Mouse (Mus musculus) fibroblast of lung, adult 2 months (primary cell): Measurements from ENCODE around the gene Dzip1l.
A peak's percentile ranks its signal among the peaks of the same experiment; 100 is the strongest.

Source experiments
- DNase-seq: peaks from one replicate; pipeline ENCODE4 v3.0.0-alpha.2; 2011; ENCODE audit warnings: low read depth

Dzip1l gene

DNA sequence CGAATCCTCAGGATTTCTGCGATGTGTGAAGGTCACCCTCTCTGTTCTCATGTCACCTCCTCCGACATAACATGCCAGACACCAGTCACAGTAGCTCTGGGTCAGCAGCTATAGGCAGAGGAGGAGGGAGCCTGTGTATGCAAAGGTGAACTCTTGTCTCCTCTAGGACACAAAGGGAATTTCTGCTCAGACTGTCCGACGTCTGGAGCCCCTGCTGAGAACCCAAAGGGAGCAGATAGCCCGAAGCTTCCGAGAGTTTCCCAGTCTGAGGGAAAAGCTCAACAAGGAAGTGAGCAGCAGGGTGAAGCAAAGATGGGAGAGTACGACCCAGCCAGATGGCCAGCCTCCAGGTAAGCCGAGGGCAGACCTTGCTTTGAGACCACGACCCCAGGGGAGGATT is 31.5 kb downstream of the Dzip1l start:
- no peak for DNase-seq

DNA sequence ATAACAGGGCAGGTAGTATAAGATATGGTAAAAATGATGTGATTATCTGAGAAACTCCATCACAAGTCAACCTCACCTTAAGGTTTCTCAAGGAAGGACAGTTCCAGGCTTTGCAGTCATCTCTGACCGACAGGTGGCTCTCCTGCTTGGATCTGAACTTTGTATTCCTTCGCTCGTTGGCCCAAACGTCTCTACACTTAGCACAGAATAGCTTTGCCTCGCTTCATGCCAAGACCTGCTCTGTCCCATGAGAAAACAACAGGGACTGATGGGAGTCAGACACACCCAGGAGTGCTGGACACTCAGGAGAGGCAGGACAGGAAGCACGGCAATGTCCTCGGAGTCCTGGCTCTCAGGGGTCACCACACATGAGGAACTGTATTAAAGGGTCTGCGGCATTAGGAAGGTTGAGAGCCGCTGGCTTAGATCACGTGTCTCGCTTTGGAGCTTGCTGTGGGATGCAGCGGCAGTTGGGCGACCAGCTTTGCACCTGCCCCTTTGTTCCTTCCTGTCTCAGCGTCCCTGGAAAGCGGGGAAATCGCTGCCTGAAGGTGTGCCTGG is 32.4 kb downstream of the Dzip1l start:
- no peak for DNase-seq

DNA sequence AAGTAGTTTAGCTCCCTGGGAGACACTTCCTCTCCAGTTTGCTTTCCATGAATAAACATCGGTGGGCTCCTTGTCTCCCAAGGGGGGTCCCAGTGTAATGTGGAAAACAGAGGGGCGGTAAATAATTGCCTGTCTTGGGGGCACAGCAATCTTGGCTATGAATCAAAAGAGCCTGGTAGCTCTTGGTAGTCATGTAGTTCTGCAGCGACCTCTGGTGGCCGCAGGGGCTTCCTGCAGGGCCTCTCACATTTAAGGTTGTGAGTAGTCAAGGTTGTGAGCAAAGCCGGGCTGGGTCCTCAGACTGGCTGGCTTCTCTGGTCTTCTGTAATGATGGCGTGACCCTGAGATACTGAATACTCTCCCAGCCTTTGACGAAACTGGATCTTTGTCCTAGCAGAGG is 33.1 kb downstream of the Dzip1l start:
- DNase-seq = peak; percentile 50

DNA sequence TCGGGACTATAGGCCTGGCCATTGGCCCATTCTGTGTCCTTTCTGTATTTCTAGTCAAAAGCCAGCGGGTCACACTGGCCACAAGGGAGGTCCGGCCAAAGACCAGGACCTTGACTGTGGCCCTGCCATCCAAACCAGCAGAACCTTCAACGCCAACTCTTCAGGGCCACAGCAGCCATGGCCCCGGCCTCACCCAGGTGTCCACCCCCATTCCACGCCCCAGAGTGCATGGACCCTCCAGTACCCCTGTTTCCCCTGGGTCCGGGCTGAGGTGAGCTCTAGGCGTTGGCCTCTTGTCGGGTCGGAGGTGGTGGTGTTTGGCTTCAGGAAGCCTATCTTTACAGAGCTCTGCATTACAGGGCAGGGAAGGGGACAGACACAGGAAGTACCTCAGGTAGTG is 33.6 kb downstream of the Dzip1l start:
- no peak for DNase-seq

DNA sequence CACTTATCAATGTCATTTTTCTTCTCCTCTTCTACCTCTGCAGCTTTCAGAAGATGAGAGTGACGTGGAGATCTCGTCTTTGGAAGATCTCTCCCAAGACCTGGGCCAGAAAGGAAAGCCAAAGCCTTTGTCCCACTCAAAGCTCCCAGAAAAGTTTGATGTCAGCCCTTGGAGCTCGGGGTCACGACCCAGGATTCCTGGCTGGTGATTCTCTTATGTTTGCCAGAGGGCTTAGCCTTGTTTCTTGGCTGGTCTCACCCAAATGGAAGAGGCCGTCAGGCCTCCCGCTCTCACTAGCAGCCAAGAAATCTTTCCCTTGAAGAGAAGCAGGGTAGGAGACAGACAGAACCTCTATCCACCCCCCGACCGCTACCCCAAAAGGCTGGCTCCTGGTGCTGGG is 38.3 kb downstream of the Dzip1l start:
- no peak for DNase-seq

DNA sequence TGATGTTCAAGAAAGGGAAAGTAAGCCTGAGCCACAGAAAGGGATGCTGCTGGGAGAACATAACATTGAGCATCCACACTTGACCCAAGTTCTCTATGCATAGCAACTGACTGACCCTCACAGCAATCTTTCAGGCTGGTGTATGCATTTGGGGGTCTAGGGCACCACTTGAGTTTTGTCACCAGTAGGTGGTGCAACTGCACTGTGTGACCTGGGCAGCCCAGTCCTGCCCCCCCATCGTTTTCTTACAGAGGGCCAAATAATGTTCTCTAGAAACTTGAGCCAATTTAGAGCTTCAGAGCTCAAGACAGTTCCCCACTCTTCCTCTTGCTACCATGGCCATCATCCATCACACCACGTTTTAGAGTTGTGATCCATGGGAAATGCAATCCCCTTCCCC is 42.3 kb downstream of the Dzip1l start:
- no peak for DNase-seq

DNA sequence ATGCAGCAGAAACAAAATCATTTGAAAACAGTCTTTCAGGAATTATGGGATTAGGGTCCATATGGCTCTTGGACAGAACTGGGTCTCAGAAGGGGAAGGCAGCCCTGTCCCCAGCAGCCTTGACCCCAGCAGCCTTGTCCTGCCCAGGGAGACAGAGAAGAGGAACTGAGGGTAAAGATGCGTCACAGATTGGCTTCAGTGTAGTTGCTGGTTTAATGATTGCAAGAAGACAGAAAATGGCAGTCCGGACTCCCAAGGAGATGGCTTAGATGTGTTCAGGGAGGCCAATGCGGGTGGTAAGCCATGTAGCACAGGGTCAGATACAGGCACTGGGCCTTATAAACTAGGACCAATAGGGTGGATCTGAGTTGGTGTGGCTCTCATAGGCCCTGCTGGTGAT is 46.4 kb downstream of the Dzip1l start:
- no peak for DNase-seq

DNA sequence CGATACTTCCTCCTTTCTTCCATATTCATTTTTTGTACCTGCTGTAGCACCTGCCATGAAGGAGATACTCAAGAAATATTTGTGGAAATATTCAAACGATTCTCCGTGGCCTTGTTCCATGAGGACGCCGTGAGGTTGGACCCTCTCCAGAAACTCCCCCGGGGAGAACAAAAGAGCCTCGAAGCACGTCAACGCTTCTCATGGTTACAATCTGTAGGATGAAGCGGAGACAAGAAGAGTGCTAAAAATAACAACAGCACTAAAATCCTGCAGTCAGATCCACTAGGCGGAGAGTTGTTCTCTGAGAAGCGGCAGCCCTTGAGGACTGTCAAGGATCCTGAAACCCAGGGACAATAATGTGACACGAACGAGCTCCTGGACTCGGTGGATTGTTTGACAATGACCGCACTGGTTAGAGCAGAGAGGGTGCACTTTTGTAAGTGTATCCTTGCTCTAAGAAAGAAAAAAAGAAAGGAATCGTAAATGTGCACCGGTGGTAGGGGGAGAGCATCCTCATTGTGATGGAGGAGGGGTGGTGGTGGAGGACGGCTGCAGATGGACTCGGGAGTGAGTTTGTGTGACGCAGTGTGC is 52.8 kb downstream of the Dzip1l start:
- DNase-seq = no peak

DNA sequence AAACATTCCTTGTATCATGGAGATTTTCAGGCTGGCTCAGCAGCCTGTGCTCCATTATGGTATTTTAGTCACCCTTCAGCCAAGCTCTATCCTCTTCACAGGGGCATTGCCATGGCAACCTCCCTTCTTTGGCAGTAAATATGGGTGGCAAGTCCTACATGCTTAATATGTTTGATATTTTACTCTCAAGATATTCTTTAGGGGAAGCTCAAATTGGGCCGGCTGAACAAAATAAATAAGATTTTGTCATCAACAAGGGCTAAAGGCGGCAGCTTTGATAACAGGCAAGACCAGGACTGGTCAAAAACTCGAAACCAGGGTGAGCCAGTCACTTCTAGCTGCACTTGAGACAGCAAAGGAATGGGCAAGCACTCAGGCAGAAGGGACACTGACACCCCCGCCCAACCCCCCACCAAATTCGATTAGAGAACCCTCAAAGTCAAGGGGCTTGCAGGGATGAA is 55.8 kb downstream of the Dzip1l start:
- no peak for DNase-seq

DNA sequence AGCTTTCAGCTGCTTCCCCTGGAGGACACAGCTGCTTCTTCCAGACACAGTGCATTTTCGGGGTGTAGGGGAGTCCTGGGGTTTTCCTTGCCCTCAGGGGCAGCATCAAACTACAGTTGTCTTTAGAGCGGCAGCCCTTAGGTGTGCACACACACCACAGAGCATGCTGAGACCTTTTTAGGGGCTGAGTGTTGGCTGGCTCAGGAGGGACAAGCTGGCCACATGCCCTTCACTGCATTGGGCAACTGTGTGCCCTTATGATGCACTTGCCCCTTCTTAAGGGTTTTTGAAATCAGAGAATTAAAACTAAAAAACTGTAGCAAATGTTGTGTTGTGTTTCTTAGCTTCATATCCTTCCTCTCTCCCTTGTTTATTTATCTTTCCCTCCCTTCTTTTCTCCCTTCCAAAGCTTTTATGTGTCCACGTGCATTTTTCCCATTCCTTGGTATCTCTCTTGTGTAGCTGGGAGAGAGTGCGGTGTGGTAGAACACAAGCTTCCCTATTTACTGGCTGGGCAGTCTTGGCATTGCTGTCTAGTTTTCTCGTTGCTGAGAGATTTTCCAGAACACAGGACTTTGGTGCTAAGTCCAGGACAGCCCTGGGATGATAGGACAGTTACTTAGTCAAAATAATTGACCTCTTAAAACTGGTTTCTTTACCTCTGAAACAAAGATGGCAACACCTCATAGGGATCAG is 56.4 kb downstream of the Dzip1l start:
- DNase-seq = no peak

DNA sequence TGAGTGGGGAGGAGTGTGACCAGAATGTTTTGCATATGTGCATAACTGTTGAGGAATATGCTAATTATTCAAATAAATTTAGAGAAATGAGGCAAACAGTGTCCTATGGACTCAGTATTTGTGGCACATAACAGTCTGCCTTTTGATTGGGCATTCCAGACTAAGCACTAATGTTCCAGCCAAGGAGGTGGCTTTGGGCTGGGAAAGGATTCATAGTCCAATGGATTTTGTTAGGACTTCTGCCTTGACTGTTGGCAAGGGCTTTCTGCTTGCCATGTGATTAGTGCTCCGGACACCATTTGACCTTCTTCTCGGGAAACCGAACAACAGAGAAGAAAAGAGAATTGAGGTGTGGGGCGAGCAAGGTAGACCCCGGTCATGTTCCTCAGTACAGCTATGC is 60.5 kb downstream of the Dzip1l start:
- DNase-seq = no peak

DNA sequence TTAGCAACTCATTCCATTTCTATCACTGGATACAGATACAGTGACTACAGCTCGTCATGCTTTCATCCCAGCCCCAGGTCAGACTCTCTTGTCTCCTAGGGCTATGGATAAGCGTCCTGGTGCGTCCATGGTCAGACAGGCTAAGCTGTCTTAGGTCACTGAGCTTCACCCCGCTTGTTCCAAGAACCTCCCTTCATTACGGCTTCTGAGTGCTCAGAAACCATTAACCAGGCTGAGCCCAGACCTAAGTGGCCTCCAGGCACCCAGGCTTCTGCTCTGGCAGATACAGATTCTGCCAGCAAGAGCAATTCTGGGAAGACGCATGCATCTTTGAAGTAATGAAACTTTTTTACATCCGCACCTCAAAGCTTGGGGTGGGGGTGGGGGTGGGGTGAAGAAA is 61.1 kb downstream of the Dzip1l start:
- DNase-seq = no peak

DNA sequence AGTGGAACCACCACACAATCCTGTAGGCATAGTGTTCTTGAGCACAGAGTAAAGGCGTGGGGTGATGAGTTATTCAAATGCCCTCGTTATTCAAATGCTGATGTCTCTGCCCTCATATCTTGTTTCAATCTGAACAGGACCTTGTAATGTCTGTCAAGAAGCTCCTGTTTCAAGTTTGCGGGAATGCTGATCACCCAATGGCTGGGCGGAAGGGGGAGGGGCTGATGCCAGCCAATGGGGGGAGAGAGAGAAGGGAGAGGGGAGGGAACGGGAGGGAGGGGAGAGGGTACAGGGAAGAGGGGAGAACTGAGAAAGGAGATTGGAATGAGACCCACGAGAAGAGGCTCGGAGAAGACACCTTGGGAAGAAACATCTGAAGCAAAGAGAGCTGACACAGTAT is 65.7 kb downstream of the Dzip1l start:
- no peak for DNase-seq

DNA sequence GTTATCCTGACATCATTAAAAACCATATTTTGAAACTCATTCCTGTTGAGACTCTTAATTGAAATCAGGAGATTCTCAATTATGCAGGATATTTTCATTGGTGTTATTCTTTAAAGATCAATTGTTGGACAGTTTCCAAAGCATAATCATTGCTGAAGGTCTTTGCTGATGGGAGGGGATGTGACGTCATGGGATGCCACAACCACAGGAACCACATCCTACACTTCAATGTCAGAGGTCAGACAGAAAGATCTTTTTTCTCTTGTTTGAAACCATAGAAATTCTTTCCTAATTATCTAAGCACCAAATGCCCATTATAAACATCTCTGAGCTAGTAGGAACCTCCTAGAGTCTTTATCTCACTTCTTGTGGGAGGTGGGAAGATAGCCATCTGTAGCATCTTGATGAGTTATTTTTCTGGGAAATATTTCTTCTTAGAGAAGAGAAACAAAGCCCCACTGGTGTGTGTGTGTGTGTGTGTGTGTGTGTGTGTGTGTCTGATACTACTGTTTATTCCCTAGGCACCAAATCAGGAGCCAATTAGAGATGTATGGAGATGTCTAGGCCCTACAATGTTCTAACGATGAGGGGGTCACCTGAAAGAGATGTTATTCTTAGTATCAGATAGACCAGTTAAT is 70.6 kb downstream of the Dzip1l start:
- no peak for DNase-seq

DNA sequence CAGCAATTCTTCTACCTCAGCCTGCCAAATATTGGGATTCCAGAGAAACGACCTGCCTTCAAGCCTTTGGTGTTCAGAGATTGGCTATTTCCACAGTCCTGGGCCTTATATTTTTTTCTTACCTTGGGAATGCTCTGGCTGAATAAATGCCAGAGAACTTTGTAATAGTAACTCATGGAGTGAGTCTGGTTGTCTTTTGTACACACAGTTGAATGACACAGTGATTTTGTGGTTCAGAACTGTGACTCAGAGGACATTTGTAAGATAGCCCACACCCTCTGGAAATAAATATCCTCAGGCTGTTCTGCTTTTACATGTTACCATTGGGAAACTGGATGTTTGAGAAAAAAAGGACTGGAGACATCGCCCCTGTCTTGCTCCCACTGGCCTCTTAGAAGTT is 71.9 kb downstream of the Dzip1l start:
- peak; percentile 46 for DNase-seq

DNA sequence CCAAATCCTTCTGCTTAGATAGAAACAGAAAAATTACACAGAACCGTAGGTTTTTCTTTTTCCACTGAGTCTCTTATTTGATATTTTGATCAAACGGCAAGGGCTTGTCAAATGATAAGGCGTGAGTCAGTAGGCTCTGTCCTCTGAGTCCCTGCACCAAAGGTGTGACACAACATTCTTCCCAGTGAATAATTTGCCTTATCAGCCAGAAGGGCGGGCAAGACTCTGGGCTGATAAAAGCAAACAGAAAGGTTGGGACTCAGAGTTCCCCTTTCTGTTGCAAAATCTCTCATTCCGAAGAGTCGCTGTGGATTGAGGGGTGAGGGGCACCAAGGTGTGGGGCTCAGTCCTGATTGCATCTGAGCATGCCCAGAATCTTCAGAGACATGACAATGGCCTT is 72.9 kb downstream of the Dzip1l start:
- DNase-seq = no peak

DNA sequence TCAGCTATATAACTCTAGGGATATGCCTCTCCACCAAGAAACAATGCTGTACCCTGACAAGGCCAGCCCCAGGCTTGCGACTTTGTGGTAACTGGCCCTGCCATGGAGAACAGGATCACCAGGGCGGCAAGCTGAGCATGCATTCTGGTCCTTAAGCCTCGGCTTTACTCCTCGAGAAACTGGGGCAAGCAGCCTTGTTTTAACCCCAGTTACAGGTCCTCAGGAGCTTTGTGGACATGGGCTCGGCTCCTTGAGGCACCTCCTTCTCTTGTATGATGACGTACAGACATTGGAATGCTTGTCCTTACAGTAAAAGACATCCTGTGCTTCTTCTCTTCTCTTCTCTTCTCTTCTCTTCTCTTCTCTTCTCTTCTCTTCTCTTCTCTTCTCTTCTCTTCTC is 74.4 kb downstream of the Dzip1l start:
- no peak for DNase-seq

DNA sequence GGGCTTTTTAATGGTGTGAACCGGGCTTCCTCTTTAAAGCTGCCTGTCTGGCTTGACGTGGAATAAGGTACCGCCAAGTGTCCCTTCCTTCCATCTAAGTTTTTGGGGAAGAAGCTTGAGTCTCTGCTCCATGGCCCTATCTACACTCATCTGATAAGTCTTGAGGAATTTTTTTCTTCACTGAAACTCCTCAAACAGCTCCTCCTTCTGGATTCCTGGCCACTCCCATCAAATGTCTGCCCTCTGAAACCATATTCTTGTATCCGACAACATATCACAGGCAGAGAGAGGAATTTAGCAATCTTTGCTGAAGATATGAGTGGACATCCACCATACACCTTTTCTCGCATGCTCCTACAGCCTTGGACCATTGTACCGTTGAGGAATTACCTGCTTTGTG is 77.0 kb downstream of the Dzip1l start:
- no peak for DNase-seq

DNA sequence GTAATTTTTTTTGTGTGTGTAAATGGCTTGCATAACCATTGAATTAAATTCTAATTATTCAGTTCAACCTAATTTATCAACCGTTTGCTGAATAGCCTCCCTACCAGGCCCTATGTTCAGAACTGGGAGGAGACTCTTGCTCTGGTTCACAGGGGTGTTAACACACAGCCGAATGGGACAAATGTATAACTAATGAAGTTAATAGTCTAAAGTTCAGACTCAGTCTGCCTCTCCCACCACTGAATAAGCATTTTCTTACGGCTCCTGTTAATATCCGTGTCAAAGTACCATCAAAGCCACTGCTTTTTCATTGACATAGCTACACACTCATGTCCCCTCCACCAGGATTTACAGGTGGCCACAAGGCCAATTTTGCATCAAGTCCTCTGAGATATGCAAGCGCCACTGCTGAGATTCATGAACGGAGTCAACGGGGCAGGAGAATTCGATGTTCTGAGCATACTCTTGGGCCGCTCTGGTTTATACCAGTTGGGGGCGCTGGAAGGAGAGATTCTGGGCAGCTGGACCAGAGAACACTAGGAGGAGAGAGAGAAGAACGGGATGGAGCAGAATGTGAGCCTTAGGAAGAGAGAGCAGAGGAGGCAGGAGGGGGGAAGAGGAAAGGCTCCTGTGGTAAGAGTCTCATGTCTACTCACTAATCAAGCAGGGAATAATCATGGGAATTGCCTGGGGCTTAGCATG is 78.3 kb downstream of the Dzip1l start:
- no peak for DNase-seq

DNA sequence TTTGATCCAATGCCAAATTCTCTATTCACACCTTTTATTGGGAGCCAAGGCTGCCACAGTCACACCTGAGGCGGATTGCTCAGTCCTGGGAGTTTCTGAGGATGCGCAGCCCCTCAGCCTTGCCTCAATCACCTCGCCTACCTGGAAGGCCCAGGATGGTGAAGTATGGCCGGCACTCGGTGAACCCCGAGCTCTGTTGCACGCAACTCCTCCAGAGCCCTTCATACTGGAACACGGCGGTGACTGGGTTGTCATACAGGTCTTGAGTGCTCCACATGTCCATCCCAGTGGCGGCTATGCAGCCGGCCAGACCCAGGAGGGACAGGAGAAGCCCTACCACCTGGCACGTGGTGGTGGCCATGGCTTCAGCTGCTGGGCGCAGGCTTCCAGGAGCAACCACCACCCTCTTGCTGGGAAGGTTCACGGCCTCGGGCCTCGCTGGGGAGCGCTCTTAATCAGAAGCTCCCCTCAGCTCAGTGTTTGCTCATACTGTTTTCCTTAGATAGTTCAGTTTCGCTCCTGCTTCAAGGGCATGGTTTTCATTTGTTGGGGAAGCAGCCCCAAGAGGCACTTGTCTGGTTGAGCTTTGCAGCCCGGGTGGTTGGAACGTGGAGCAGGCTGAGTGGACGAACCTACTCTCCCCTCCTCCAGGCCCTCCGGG is 80.4 kb downstream of the Dzip1l start:
- no peak for DNase-seq

DNA sequence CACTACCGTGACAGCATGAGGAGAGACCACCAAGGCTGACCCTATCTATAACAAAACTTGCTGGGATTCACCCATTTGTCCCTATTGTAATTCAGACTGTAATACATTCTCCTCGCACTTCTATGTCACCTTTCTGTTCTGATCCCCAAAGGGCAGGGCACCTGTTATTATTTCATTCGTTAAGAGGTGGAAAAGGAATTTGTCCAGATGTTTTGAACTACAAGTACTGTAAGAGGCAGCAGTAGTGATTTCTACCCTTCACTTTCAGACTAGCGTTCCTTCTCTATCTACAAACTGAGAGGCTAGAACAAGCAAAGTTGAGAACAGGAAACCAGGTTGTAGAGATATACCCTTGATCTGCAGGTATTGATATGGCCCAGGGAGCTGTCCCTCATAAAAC is 81.0 kb downstream of the Dzip1l start:
- no peak for DNase-seq

DNA sequence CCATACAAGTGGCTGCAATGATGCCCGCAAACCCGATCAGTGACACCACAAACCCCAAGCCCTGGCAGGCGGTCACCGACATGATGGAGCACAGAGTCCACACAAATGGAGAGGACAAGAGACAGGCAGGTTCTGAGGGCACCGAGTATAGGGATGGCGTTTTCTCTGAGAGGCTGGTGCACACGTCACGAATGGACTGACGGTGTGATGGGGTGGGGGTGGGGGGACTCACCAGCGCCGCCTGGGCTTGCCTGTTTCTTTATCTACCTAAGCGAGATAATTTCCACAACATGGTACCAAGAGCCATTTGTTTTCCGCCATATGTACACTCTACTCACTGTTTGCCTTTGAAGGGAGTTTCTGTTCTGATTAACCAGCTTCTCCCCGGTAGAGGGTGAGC is 87.8 kb downstream of the Dzip1l start, which contains the start of gene Cldn18:
Gene Cldn18, minus strand, starts transcription at position 134 of the 400 bp plus-strand sequence.
- no peak for DNase-seq
